ENCODE assay signal across 10 mouse cellular contexts in the genomic region with DNA sequence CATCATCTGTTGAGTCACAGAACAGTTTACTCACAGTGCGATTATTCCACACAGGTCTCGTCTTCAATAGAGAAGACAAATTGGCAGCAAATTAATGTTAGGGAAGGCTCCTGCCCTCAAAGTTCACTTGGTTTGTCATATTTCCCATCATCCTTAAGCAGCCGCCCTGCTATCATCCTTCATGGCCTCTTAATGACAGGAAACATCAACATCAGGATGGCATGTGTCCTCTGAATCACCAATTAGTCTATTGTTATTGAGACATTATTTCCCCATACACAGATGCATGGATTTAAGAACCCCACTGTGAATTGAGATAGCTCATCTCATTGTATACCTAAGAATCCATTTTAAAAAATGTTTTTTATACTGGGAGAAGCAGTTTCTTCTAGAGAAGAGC.
"Had no signal": no experiment of that assay in that cellular context is flagged by ENCODE, and none has a peak within 500 bp of the region (broad histone marks: within the 10 kb centered on the region; RNA-seq: fewer than 3 reads in every experiment).

No protein-coding gene starts in this region.

- DNase-seq: right cerebral cortex, adult 18-20 months; right cerebral cortex, postnatal 14 days; right cerebral cortex, postnatal 25 days; right cerebral cortex, postnatal 4 days; spleen, adult 18-20 months; thymus, adult 18-20 months; thymus, adult 2 months; thymus, postnatal 14 days; thymus, postnatal 36 days; thymus, postnatal 4 days had no signal
